Mouse (Mus musculus): Measurements from ENCODE around the gene Agtr1a.

Agtr1a gene

DNA sequence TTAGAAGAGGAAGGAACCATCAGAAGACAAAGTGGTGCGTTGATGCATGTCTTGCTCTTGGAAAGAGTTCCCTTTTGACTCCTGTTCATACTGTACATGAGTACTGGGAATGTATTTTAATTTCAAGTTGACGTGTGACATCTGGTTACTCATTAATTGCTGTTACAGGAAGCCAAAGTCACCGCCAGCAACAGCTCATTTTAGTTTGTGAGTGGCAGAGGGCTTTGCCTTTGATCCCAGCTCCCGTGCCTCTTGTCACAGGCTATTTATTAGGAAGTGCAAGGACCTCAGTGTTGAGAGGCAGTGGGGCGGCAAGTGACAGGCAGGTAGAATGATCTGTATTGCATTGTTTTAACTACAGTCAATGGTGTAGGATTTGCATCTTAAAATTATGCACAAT is 24.8 kb downstream of the Agtr1a start:
- in situ Hi-C loops (cut with MboI; ENCODE audit: unreplicated experiment in 2 of 2): no loop called here

DNA sequence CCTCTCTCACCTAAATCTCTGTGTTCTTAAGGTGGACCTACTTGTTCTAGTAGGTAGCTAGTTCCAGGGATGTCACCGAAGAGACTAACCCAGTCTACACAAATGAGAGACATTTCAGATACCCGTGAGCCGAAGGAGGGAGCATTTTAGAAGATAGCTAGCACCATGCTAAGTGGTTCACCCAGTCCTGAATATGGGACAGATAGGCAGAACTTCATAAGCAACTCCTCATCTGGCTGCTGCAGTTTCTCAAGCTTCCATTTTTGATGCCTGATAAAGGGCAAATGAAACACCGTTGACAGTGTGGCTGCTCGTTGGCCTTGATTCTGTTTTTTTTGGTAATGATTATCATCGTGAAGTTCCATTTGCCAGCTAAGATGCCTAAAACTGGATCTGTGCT is 25.8 kb downstream of the Agtr1a start:
- in situ Hi-C loops (cut with MboI; ENCODE audit: unreplicated experiment in 2 of 2): no loop called here

DNA sequence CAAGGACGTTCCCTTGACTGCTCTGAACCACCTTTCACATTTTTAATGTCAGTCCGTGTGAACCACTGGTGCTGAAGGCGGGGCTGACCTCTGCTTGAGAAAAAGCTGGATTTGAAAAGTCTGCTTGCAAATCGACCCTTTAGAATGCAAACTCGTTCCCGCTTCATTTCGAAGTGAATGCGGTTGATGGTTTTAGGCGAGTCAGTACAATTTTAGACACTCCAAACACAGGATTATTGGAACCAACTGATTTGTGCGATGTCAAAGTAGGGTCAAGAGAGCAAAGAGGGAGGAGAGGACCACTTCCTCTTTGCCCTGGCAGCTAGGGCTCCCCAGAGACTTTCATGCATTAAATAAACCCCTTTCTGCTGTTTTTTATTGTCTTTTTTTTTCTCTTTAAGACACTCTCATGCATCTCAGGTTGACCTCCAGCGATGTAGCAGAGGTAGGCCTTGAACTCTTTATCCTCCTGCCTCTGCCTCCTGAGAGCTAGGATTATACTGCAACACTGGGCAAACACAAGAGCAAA is 27.9 kb downstream of the Agtr1a start:
- in situ Hi-C loops (cut with MboI; ENCODE audit: unreplicated experiment in 2 of 2): no loop called here

DNA sequence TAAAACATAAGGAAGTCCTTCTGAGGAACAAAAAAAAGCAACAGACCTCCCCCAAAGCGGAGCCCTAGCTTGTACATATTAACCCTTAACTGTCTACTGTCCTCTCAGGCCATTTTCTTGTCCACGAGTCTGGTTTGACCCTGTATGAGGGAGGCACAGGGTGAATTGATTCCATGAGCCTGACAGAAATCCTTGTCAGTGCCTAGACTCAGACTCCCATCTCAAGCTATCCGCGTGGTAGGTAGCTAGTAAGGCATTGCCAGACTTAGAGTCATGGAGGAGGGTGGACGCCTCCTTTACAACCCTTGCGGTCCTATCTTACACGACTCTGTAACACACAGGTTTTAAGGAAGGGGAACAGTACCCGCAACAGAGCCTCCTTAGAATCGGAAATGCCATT is 28.5 kb downstream of the Agtr1a start:
- in situ Hi-C loops (cut with MboI; ENCODE audit: unreplicated experiment in 2 of 2): no loop called here

DNA sequence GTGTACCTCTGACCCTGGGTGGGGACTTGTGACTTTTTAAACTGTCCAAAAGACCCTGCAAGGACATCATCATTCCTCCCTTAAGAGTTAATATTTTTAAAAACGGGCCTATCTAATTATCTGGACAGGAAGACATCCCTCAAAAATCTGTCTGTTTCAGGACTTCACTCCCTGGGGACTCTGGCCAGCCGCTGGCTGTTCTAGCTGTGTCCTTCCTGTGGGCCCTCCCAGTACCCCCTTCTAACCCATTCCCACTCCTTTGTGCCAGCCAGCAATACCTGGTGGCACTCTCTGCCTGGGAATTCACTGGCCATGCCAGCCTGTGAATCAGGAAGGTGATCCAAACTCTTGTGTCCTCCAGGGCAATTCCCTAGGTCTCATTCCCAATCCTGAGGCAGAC is 29.1 kb downstream of the Agtr1a start:
- in situ Hi-C loops (cut with MboI; ENCODE audit: unreplicated experiment in 2 of 2): no loop called here

DNA sequence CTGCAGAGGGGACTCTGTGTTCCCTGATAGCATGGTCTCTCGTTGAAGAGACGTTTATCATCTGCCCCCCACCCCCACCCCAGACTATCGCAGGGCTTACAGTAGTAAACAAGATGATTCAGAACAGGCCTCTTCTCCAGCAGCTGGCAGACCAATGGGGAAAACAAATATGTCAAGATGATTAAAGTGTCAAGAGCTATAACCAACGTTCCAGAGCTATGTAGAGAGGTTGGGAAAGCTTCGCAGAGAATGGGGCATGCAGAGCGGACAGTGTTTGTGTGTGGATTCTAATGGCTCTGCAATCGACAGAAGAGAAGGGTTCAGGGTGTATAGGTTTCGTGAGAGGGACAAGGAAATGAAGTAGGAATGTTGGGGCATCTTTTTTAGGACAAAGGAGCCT is 31.9 kb downstream of the Agtr1a start:
- in situ Hi-C loops (cut with MboI; ENCODE audit: unreplicated experiment in 2 of 2): no loop called here

DNA sequence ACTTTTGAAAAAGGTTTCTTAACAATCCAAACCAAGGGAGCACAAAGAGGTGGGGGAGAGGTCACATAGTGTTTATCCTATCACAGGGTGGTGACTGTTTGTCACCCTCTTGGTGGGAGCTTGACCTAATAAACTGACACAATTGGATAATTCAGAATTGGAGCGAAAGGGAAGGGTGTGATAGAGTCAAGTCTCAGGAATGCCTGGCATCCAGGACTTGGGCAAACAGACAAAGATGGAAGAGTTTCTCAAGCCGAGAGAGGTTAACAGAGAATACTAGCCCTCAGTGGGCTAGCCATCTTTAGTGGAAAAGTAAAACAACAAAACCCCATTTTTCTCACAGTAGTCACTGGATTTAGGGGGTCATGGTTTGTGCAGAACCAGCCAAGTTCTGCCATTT is 32.5 kb downstream of the Agtr1a start:
- in situ Hi-C loops (cut with MboI; ENCODE audit: unreplicated experiment in 2 of 2): no loop called here

DNA sequence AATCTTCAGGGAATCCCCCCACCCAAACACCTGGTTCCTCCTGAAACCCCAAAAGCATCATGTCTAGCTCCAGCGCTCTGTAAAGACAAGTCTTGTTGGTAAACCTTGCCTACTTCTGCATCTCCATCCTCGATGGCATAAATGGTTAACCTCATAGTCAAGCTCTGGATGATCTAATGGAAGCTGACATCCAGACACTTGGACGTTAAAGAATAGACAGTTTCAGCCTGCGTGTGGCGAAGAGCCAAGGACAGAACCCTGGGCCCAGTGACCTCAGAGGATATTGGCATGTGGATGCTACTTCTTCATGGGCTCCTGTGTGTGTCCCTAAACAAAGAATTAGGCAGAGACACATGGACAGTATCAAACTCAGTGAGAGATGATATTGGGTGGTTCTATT is 42.6 kb downstream of the Agtr1a start:
- in situ Hi-C loops (cut with MboI; ENCODE audit: unreplicated experiment in 2 of 2): no loop called here

DNA sequence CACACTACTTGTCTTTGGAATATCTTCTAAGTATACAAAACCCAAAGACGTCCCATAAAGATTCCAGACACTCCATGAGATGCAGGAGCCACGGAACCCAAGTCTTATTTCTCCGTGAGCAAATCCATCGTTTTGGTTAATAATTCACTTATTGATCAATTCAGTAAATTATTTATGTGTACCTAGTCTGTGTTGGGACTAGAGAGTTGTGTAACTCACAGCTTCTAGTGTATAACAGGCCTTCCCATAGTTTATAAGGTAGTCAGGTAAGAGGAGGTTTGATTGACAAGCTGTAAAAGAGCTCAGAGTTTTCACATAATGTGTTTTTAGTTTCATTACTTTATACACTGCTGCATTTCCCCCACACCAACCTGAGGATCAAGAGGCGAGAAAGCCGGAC is 48.9 kb downstream of the Agtr1a start:
- in situ Hi-C loops (cut with MboI; ENCODE audit: unreplicated experiment in 2 of 2): no loop called here

DNA sequence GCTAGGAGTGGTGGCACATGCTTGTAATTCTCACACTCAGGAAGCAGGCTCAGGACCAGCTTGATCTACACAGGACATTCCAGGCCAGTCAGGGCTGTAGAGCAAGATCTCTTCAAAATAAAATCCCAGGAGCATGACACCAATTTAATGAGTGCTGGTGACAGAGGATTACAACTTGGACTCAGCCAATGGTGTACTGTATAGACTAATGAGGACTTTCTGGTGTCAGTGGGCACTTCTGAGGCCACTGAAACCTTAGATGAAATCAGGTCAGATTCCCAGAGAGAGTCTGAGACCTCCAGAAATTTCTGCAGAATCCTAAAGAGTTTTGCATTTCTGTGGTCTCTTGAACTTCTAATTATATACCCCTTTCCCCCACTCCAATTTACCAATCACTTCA is 57.9 kb downstream of the Agtr1a start:
- in situ Hi-C loops (cut with MboI; ENCODE audit: unreplicated experiment in 2 of 2): no loop called here

DNA sequence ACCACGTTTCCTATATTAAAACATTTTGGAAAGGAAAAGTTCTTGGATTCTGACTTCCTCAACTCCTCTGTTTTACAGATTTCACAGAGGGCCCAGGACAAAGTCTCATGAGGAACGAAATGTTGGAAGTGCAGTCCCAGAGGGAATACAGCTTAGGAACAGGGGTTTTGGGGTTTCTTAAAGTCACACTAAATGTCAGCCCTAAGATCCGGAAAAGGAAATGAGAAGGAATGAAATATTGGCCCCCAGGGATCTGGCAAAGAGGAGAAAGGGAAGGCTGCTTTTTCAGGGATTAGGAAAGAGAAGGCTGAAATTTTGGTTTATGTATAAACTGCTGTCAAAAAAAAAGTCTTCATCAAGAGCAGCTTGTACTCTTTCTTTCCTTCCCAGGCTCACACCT is 60.2 kb downstream of the Agtr1a start:
- in situ Hi-C loops (cut with MboI; ENCODE audit: unreplicated experiment in 2 of 2): no loop called here

DNA sequence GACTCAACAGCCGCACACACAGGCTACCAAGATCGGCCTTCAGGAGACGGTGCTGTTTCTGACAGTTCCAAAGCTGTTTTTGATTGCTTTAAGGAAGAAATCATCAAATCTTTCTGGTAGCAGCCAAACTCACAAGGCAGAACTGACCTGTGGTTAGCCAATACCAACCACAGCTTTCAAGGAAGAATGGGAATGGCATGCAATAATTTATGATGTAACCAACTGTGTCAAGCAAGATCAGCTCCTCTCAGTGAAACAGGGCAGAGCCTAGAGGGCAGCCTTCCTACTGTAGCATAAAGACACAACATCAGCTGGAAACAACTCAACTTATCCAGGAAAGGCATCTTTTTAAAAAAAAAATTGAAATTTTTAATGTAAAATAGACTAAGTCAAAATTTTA is 62.6 kb downstream of the Agtr1a start:
- in situ Hi-C loops (cut with MboI; ENCODE audit: unreplicated experiment in 2 of 2): no loop called here

DNA sequence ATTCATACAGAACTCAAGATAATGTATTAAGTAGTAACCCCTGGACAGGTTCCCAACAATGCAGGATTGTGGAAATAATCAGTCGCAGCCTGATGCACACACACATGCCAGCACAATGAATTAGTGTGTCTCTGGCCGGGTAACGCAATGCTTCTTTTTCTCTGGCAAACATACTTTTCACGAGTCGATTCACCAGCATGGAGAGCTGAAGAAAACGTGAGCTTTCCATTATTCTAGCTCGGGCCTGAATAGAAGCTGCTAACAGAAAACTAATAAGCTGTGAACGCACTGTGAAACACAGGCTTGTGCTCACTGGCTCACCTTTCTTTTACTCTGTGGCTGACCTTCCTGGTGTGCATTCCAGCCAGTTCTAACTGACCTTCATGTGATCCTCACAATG is 64.4 kb downstream of the Agtr1a start:
- in situ Hi-C loops (cut with MboI; ENCODE audit: unreplicated experiment in 2 of 2): no loop called here

DNA sequence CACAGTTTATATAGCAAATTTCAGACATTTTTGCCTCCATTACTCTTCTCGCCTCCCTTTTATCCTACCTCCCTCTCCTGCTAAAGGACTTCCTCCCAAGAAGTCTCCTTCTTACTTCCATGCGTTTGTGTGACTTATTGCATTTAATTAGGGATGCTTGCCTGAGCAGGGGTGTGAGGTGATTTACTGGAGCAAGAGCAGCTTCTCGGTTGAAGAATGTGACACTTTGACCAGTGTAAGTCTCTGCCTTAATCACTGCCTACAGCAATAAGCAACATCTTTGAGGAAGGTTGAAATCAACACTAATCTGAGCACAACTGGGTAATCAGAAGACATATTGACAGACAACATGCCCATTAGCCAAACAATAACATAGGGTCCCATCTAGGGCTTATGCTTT is 67.6 kb downstream of the Agtr1a start:
- in situ Hi-C loops (cut with MboI; ENCODE audit: unreplicated experiment in 2 of 2): no loop called here

DNA sequence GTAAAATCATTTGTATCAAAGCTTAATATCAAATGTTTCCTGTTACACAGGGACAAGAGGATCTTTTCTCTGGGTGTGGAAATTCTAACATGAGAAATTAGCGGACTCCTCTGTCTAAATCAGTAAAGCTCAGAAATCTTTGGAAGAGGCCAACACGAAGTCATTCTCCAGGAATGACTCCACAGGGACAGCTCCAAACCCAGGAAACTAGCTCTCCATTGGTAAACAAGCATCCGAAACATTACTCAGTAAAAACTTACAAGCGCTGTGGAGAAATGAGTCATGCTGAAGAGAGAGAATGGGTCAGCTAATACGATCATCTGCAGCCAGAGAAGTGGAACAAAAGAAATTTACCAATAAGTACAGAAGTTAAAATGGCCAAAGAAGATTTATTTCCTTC is 82.4 kb downstream of the Agtr1a start:
- in situ Hi-C loops (cut with MboI; ENCODE audit: unreplicated experiment in 2 of 2): no loop called here

DNA sequence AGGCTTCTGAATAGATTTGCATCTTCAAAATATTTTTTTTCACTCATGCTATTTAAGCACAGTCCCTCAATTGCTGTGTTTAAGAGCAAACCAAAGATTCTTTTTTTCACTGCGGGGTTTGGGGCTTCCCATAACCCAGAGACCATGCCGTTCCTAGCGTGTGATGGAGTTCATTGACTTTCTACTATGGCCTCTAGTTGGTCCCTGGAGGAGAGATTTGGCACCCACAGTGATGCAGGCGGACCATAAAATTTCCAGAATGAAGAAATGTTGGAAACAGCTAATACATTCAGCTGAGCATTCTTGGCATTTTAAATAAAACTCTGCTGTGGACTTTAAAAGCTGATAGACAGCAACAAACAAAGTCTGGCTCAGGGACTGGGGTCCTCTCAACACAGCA is 90.8 kb downstream of the Agtr1a start:
- in situ Hi-C loops (cut with MboI; ENCODE audit: unreplicated experiment in 2 of 2): no loop called here

DNA sequence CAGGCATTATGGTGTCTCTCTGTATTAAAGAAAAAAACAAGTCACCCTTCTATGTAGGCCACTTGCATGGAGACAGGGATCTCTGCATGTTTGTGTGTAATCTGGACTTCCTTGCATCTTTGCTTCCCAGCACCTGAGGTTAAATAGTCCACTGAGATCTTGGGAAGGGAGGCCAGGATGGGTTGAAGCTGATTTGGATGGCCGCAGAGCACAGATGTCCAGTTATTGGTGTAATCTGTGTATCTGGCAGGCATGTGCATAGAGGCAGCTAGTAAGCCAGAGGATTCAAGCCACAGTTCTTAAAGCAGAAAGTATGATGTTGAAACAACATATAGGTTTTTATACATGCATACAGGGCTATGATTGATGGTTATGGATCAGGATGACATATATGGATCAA is 91.2 kb downstream of the Agtr1a start:
- in situ Hi-C loops (cut with MboI; ENCODE audit: unreplicated experiment in 2 of 2): no loop called here
